Mouse (Mus musculus) neural tube, embryonic 15.5 days (tissue): ENCODE data around the gene Abcc3. TPM values are rescaled to one million over a fixed set of nuclear protein-coding genes. Genes with fewer than 3 reads are reported as not detected.

Experiments used
- ATAC-seq: fragments of 200-750 bp; cut with Nextera tagmentation; 2 replicates; pipeline ENCODE4 v1.8.0; 2017; ENCODE audit warnings: mild to moderate bottlenecking, moderate TSS enrichment, moderate library complexity; ENCODE audit not compliant: low FRiP score
- H3K27ac ChIP-seq: fragments of 300-500 bp; sonication (generic); replicated peaks from 2 replicates; pipeline ENCODE4 v1.5.1; 2015; ENCODE audit warnings: mild to moderate bottlenecking, inconsistent platforms
- H3K27me3 ChIP-seq: fragments of 300-500 bp; sonication (generic); replicated peaks from 2 replicates; pipeline ENCODE4 v1.6.1; 2015; ENCODE audit warnings: inconsistent platforms
- H3K36me3 ChIP-seq: fragments of 300-500 bp; sonication (generic); 2 replicates; pipeline ENCODE4 v1.6.1; 2015; ENCODE audit warnings: inconsistent platforms
- H3K4me1 ChIP-seq: fragments of 300-500 bp; sonication (generic); 2 replicates; pipeline ENCODE4 v1.6.1; 2015; ENCODE audit warnings: inconsistent platforms
- H3K4me2 ChIP-seq: fragments of 300-500 bp; sonication (generic); 2 replicates; pipeline ENCODE4 v1.6.1; 2015; ENCODE audit warnings: inconsistent platforms, mild to moderate bottlenecking, moderate library complexity
- H3K4me3 ChIP-seq: fragments of 300-500 bp; sonication (generic); replicated peaks from 2 replicates; pipeline ENCODE4 v1.5.1; 2015; ENCODE audit warnings: mild to moderate bottlenecking, inconsistent platforms
- H3K9ac ChIP-seq: fragments of 300-500 bp; sonication (generic); replicated peaks from 2 replicates; pipeline ENCODE4 v1.6.1; 2015; ENCODE audit warnings: mild to moderate bottlenecking, inconsistent platforms
- H3K9me3 ChIP-seq: fragments of 300-500 bp; sonication (generic); replicated peaks from 2 replicates; pipeline ENCODE4 v1.6.1; 2016; ENCODE audit warnings: inconsistent platforms
- WGBS: fragments of 180-500 bp; shearing (Covaris S2); methylation state at CpG from one replicate; pipeline ENCODE4 v1.1.7; 2015; ENCODE audit warnings: mixed read lengths; 5-methylcytosine and 5-hydroxymethylcytosine counted together
- polyA plus RNA-seq: library from polyadenylated mRNA; unstranded; fragments of >200 nt; fragmentation: Nextera tagmentation; extraction: Ambion mirVana; gene quantifications from 2 replicates; pipeline ENCODE4 v1.2.1, GENCODE M21; 2015

The Abcc3 gene
- polyA plus RNA-seq, 1 experiment from 2014 or later = 1.7 TPM

GRCm38 (mm10) chr11:94320969-94321930, 71.5 kb downstream of the Abcc3 start:
- no peaks in the 10 kb centered on the region for H3K36me3 ChIP-seq
- under 1% methylated on average over 66 of the region's 67 CpGs for WGBS
- no peaks in the 10 kb centered on the region for H3K9me3 ChIP-seq
- no peaks in the 10 kb centered on the region for H3K27me3 ChIP-seq
- peak; percentile 80 for ATAC-seq
- H3K27ac ChIP-seq = peak overlapping the region; percentile 99
- peaks cover 50% of the 10 kb centered on the region for H3K4me1 ChIP-seq
- H3K9ac ChIP-seq = peak overlapping the region; percentile 99
- H3K4me2 ChIP-seq = peak overlapping the region; percentile 64
- peak overlapping the region; percentile 99 for H3K4me3 ChIP-seq

GRCm38 (mm10) chr11:94318056-94318455, 74.7 kb downstream of the Abcc3 start:
- Histone ChIP-seq H3K4me2 (no peak overlapping the region), H3K4me1 (peaks cover 67% of the 10 kb centered on the region), H3K36me3 (no peaks in the 10 kb centered on the region), H3K9me3 (no peaks in the 10 kb centered on the region), H3K27me3 (no peaks in the 10 kb centered on the region), H3K27ac (no peak overlapping the region), H3K9ac (no peak overlapping the region), H3K4me3 (no peak overlapping the region)
- ATAC-seq = no peak
- 81% methylated on average over 5 of the region's 5 CpGs for WGBS

GRCm38 (mm10) chr11:94317515-94317914, 75.3 kb downstream of the Abcc3 start:
- Histone ChIP-seq H3K9ac (no peak overlapping the region), H3K36me3 (no peaks in the 10 kb centered on the region), H3K27me3 (no peaks in the 10 kb centered on the region), H3K27ac (no peak overlapping the region), H3K4me3 (no peak overlapping the region), H3K9me3 (no peaks in the 10 kb centered on the region), H3K4me2 (no peak overlapping the region), H3K4me1 (peaks cover 67% of the 10 kb centered on the region)
- no peak for ATAC-seq
- WGBS = 57% methylated on average over 4 of the region's 4 CpGs

- H3K27me3 ChIP-seq = no peaks in the 10 kb centered on the region
- peaks cover 63% of the 10 kb centered on the region for H3K4me1 ChIP-seq
- H3K9me3 ChIP-seq = no peaks in the 10 kb centered on the region
- WGBS = 83% methylated on average over 1 of the region's 1 CpGs
- no peak overlapping the region for H3K9ac ChIP-seq
- no peaks in the 10 kb centered on the region for H3K36me3 ChIP-seq
- no peak for ATAC-seq
- H3K4me3 ChIP-seq = no peak overlapping the region
- H3K4me2 ChIP-seq = no peak overlapping the region
- no peak overlapping the region for H3K27ac ChIP-seq
Measured at GRCm38 (mm10) chr11:94317014-94317413, 75.8 kb downstream of the Abcc3 start.

GRCm38 (mm10) chr11:94316528-94316927, 76.3 kb downstream of the Abcc3 start:
- Histone ChIP-seq H3K36me3 (no peaks in the 10 kb centered on the region), H3K4me3 (no peak overlapping the region), H3K9me3 (no peaks in the 10 kb centered on the region), H3K27ac (no peak overlapping the region), H3K9ac (no peak overlapping the region), H3K4me1 (peaks cover 63% of the 10 kb centered on the region), H3K27me3 (no peaks in the 10 kb centered on the region), H3K4me2 (no peak overlapping the region)
- 91% methylated on average over 2 of the region's 2 CpGs for WGBS
- ATAC-seq = no peak

GRCm38 (mm10) chr11:94315308-94315707, 77.5 kb downstream of the Abcc3 start:
- H3K36me3 ChIP-seq = 0 out of 2 replicates have a peak, but pooled peaks cover 1% of the 10 kb centered on the region
- H3K4me3 ChIP-seq = no peak overlapping the region
- no peak for ATAC-seq
- 66% methylated on average over 1 of the region's 1 CpGs for WGBS
- H3K27me3 ChIP-seq = no peaks in the 10 kb centered on the region
- no peak overlapping the region for H3K4me2 ChIP-seq
- peaks cover 61% of the 10 kb centered on the region for H3K4me1 ChIP-seq
- H3K9me3 ChIP-seq = no peaks in the 10 kb centered on the region
- no peak overlapping the region for H3K27ac ChIP-seq
- no peak overlapping the region for H3K9ac ChIP-seq

GRCm38 (mm10) chr11:94314098-94314652, 78.6 kb downstream of the Abcc3 start:
- H3K4me3 ChIP-seq = no peak overlapping the region
- ATAC-seq = no peak
- H3K27me3 ChIP-seq = no peaks in the 10 kb centered on the region
- 77% methylated on average over 2 of the region's 2 CpGs for WGBS
- 0 out of 2 replicates have a peak, but pooled peaks cover 2% of the 10 kb centered on the region for H3K36me3 ChIP-seq
- H3K27ac ChIP-seq = no peak overlapping the region
- H3K9ac ChIP-seq = no peak overlapping the region
- H3K4me1 ChIP-seq = peaks cover 50% of the 10 kb centered on the region
- no peak overlapping the region for H3K4me2 ChIP-seq
- no peaks in the 10 kb centered on the region for H3K9me3 ChIP-seq

- no peaks in the 10 kb centered on the region for H3K27me3 ChIP-seq
- WGBS = 76% methylated on average over 1 of the region's 1 CpGs
- no peak for ATAC-seq
- no peak overlapping the region for H3K4me3 ChIP-seq
- H3K9ac ChIP-seq = no peak overlapping the region
- no peak overlapping the region for H3K4me2 ChIP-seq
- H3K9me3 ChIP-seq = no peaks in the 10 kb centered on the region
- no peak overlapping the region for H3K27ac ChIP-seq
- 0 out of 2 replicates have a peak, but pooled peaks cover 2% of the 10 kb centered on the region for H3K36me3 ChIP-seq
- H3K4me1 ChIP-seq = peaks cover 38% of the 10 kb centered on the region
Measured at GRCm38 (mm10) chr11:94312733-94313132, 80.1 kb downstream of the Abcc3 start.

GRCm38 (mm10) chr11:94294996-94295845, 97.6 kb downstream of the Abcc3 start:
- Histone ChIP-seq H3K4me1 (no peaks in the 10 kb centered on the region), H3K27ac (peak overlapping the region; percentile 10; the same call in 1 of the 2 replicates), H3K9me3 (no peaks in the 10 kb centered on the region), H3K4me2 (no peak overlapping the region), H3K36me3 (peaks cover 84% of the 10 kb centered on the region), H3K9ac (no peak overlapping the region), H3K27me3 (no peaks in the 10 kb centered on the region), H3K4me3 (no peak overlapping the region)
- WGBS = 43% methylated on average over 9 of the region's 9 CpGs
- no peak for ATAC-seq
